Mouse (Mus musculus) frontal cortex, postnatal 14 days (tissue): ENCODE measurements around the gene Scml4.

Source experiments
- DNase-seq, 2 experiments: peaks; one replicate each; pipeline ENCODE4 v3.0.0; 2022; ENCODE audit warnings: low spot score in 2 of 2

Scml4 gene

GRCm38 (mm10) chr10:42994331-42994782 is 134.2 kb downstream of the Scml4 start:
- no peak for DNase-seq

GRCm38 (mm10) chr10:42995484-42995895 is 135.3 kb downstream of the Scml4 start:
- no peak for DNase-seq

GRCm38 (mm10) chr10:42997278-42997677 is 137.1 kb downstream of the Scml4 start:
- no peak for DNase-seq

GRCm38 (mm10) chr10:42999324-42999723 is 139.2 kb downstream of the Scml4 start:
- DNase-seq: no peak

- DNase-seq: no peak
These were observed 141.3 kb downstream of the Scml4 start for GRCm38 (mm10) chr10:43001433-43001832.

- no peak for DNase-seq
These were observed 142.0 kb downstream of the Scml4 start for GRCm38 (mm10) chr10:43002066-43002678.

GRCm38 (mm10) chr10:43002721-43003465 is 142.7 kb downstream of the Scml4 start:
- DNase-seq: no peak

GRCm38 (mm10) chr10:43003466-43003757 is 143.2 kb downstream of the Scml4 start:
- no peak for DNase-seq

GRCm38 (mm10) chr10:43004174-43004734 is 144.1 kb downstream of the Scml4 start:
- DNase-seq: no peak

GRCm38 (mm10) chr10:43005031-43005430 is 144.9 kb downstream of the Scml4 start:
- no peak for DNase-seq

- DNase-seq: no peak
These were observed 145.5 kb downstream of the Scml4 start for GRCm38 (mm10) chr10:43005677-43006076.

GRCm38 (mm10) chr10:43006534-43006933 is 146.4 kb downstream of the Scml4 start:
- DNase-seq: no peak

- DNase-seq: no peak
These were observed 147.9 kb downstream of the Scml4 start for GRCm38 (mm10) chr10:43008116-43008515.
